Mouse (Mus musculus): ENCODE data around the gene Olfr209.
A peak's percentile ranks its signal among the peaks of the same experiment; 100 is the strongest.
"Not testable (repeated sequence)": the region's sequence is repeated elsewhere in the genome, so short reads cannot be mapped to it uniquely, and the experiment has no call there.

Olfr209 gene

GRCm38 (mm10) chr16:59363893-59364292, at the start of gene Olfr209:
TSS of gene Olfr209 (minus strand) at chr16:59363993.
- no peak for DNase-seq

GRCm38 (mm10) chr16:59413475-59413874, 49.7 kb upstream of the Olfr209 start:
- no peak for DNase-seq

- no peak for DNase-seq
Measured at GRCm38 (mm10) chr16:59409800-59410199, 46.0 kb upstream of the Olfr209 start.

- DNase-seq, result no peak
Measured at GRCm38 (mm10) chr16:59409341-59409748, 45.6 kb upstream of the Olfr209 start.

GRCm38 (mm10) chr16:59407032-59407431, 43.2 kb upstream of the Olfr209 start, which contains the start of gene Gabrr3:
TSS of gene Gabrr3 (plus strand) at chr16:59407332.
- DNase-seq, result no peak

- DNase-seq, result no peak
Measured at GRCm38 (mm10) chr16:59404798-59405197, 41.0 kb upstream of the Olfr209 start.

- DNase-seq, result peak in 1 of 2 experiments; percentile 10
Measured at GRCm38 (mm10) chr16:59403684-59404083, 39.9 kb upstream of the Olfr209 start.

- DNase-seq, result no peak
Measured at GRCm38 (mm10) chr16:59401985-59402384, 38.2 kb upstream of the Olfr209 start.

GRCm38 (mm10) chr16:59401102-59401501, 37.3 kb upstream of the Olfr209 start:
- no peak for DNase-seq

GRCm38 (mm10) chr16:59393300-59393699, 29.5 kb upstream of the Olfr209 start:
- peak; percentile 43 to 52 for DNase-seq

- DNase-seq, result no peak
Measured at GRCm38 (mm10) chr16:59349146-59349545, 14.6 kb downstream of the Olfr209 start, which contains the start of gene Olfr206. TSS of gene Olfr206 (minus strand) at chr16:59349246.

- DNase-seq, result no peak
Measured at GRCm38 (mm10) chr16:59331038-59331437, 32.8 kb downstream of the Olfr209 start, which contains the start of gene Olfr205. TSS of gene Olfr205 (minus strand) at chr16:59331138.

- not testable (repeated sequence) for DNase-seq
Measured at GRCm38 (mm10) chr16:59323262-59323661, 40.5 kb downstream of the Olfr209 start.

GRCm38 (mm10) chr16:59318148-59318547, 45.6 kb downstream of the Olfr209 start, which contains the start of gene Olfr204:
TSS of gene Olfr204 (minus strand) at chr16:59318248.
- DNase-seq, result no peak
